Mouse (Mus musculus): ENCODE data around the gene Tnfrsf11a. TPM values are rescaled to one million over a fixed set of nuclear protein-coding genes. Genes with fewer than 3 reads are reported as not detected.
"Not testable (repeated sequence)": the region's sequence is repeated elsewhere in the genome, so short reads cannot be mapped to it uniquely, and the experiment has no call there.

Gene Tnfrsf11a
- total RNA-seq (2014; fragmentation: Nextera tagmentation): 0.54 and 0.98 TPM in 2 replicates
- 0.13 and 1.5 TPM in 2 replicates for total RNA-seq (2017)

GRCm38 (mm10) chr1:105780457-105781364 is at the start of gene Tnfrsf11a:
TSS of gene Tnfrsf11a (plus strand) at chr1:105780718.
- peak; percentile 69 for ATAC-seq (replicated peaks; ENCODE audit: poor library complexity, severe bottlenecking)

- ATAC-seq (replicated peaks; ENCODE audit: poor library complexity, severe bottlenecking): peak; percentile 68
Measured at GRCm38 (mm10) chr1:105735318-105735717, 45.2 kb upstream of the Tnfrsf11a start.

GRCm38 (mm10) chr1:105738334-105738733 is 42.2 kb upstream of the Tnfrsf11a start:
- no peak for ATAC-seq (replicated peaks; ENCODE audit: poor library complexity, severe bottlenecking)

GRCm38 (mm10) chr1:105739493-105739892 is 41.0 kb upstream of the Tnfrsf11a start:
- no peak for ATAC-seq (replicated peaks; ENCODE audit: poor library complexity, severe bottlenecking)

GRCm38 (mm10) chr1:105742481-105742880 is 38.0 kb upstream of the Tnfrsf11a start:
- no peak; the same call in 1 of the 2 replicates for ATAC-seq (replicated peaks; ENCODE audit: poor library complexity, severe bottlenecking)

- ATAC-seq (replicated peaks; ENCODE audit: poor library complexity, severe bottlenecking): peak; percentile 49
Measured at GRCm38 (mm10) chr1:105746444-105746843, 34.1 kb upstream of the Tnfrsf11a start.

- peak; percentile 60 for ATAC-seq (replicated peaks; ENCODE audit: poor library complexity, severe bottlenecking)
Measured at GRCm38 (mm10) chr1:105746858-105747596, 33.5 kb upstream of the Tnfrsf11a start.

GRCm38 (mm10) chr1:105748091-105748799 is 32.3 kb upstream of the Tnfrsf11a start:
- no peak for ATAC-seq (replicated peaks; ENCODE audit: poor library complexity, severe bottlenecking)

- peak; percentile 73 for ATAC-seq (replicated peaks; ENCODE audit: poor library complexity, severe bottlenecking)
Measured at GRCm38 (mm10) chr1:105752196-105752595, 28.3 kb upstream of the Tnfrsf11a start.

- ATAC-seq (replicated peaks; ENCODE audit: poor library complexity, severe bottlenecking): no peak
Measured at GRCm38 (mm10) chr1:105752944-105753343, 27.6 kb upstream of the Tnfrsf11a start.

- no peak for ATAC-seq (replicated peaks; ENCODE audit: poor library complexity, severe bottlenecking)
Measured at GRCm38 (mm10) chr1:105758798-105759197, 21.7 kb upstream of the Tnfrsf11a start.

GRCm38 (mm10) chr1:105759422-105760165 is 20.9 kb upstream of the Tnfrsf11a start:
- ATAC-seq (replicated peaks; ENCODE audit: poor library complexity, severe bottlenecking): no peak

- ATAC-seq (replicated peaks; ENCODE audit: poor library complexity, severe bottlenecking): peak; percentile 17; the same call in 1 of the 2 replicates
Measured at GRCm38 (mm10) chr1:105765586-105765985, 14.9 kb upstream of the Tnfrsf11a start.

GRCm38 (mm10) chr1:105766099-105766498 is 14.4 kb upstream of the Tnfrsf11a start:
- ATAC-seq (replicated peaks; ENCODE audit: poor library complexity, severe bottlenecking): not testable (repeated sequence)

GRCm38 (mm10) chr1:105768397-105768796 is 12.1 kb upstream of the Tnfrsf11a start:
- peak; percentile 25; the same call in 1 of the 2 replicates for ATAC-seq (replicated peaks; ENCODE audit: poor library complexity, severe bottlenecking)

GRCm38 (mm10) chr1:105770685-105771084 is 9.8 kb upstream of the Tnfrsf11a start:
- ATAC-seq (replicated peaks; ENCODE audit: poor library complexity, severe bottlenecking): no peak

GRCm38 (mm10) chr1:105776426-105776825 is 4.1 kb upstream of the Tnfrsf11a start:
- no peak for ATAC-seq (replicated peaks; ENCODE audit: poor library complexity, severe bottlenecking)

GRCm38 (mm10) chr1:105780079-105780456 is 450 bp upstream of the Tnfrsf11a start:
- ATAC-seq (replicated peaks; ENCODE audit: poor library complexity, severe bottlenecking): peak; percentile 68

GRCm38 (mm10) chr1:105781391-105782146 is 1.1 kb downstream of the Tnfrsf11a start:
- no peak for ATAC-seq (replicated peaks; ENCODE audit: poor library complexity, severe bottlenecking)

Measured in granulocyte monocyte progenitor cell, adult 5-6 weeks (primary cell).